Mouse (Mus musculus): Measurements from ENCODE around the gene Cd96. TPM values are rescaled to one million over a fixed set of nuclear protein-coding genes. Genes with fewer than 3 reads are reported as not detected.

Cd96 gene
- polyA plus RNA-seq, 1 experiment from 2014 or later: 0.11 TPM

DNA sequence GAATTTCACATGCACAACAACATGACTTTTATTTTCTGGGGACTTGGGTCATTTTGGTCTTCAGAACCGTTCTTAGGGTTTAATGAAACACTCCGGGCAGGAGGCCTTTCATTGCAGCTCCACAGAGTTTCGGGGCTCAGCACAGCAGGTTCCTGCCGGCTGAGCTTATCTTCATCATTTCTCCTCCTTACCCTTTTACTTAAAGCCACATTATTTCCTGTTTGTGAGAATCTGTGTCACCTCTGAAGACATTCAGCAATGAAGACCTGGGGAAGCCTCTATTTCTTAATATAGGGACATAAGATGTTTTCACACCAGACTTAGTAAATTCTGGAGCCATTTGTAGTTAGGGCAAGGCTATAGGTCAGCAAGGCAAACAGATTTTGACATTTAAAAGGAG lies 12.6 kb downstream of the Cd96 start:
- no peak overlapping the region for H3K9ac ChIP-seq
- no peak overlapping the region for H3K4me2 ChIP-seq
- H3K4me1 ChIP-seq (replicated peaks): no peaks in the 10 kb centered on the region
- H3K9me3 ChIP-seq: no peaks in the 10 kb centered on the region
- no peak for ATAC-seq (ENCODE audit: low read depth)
- 75% methylated on average over 4 of the region's 4 CpGs for WGBS
- H3K4me3 ChIP-seq: no peak overlapping the region
- no peaks in the 10 kb centered on the region for H3K36me3 ChIP-seq
- no peaks in the 10 kb centered on the region for H3K27me3 ChIP-seq
- H3K27ac ChIP-seq (replicated peaks): no peak overlapping the region

DNA sequence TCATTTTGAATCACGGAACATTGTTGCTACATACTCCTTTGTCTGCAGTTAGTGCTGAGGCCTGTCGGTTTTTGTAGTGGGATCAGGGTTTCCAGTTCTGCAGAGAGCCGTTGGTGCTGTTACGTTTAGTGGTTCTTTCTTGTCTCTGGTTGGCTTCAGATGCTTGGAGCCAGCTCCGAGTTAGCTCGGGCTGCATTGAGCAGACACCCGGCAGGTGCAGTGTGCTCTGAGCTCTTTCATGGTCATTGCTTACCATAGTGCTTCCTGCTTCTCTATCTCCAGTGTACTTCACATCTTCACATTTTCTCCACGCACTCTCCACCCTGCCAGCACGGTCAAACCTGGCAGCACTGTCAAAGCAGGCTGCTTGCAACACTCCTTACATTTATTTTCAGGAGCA lies 15.6 kb downstream of the Cd96 start:
- 87% methylated on average over 9 of the region's 9 CpGs for WGBS
- Histone ChIP-seq H3K9ac (no peak overlapping the region), H3K4me1 (replicated peaks) (no peaks in the 10 kb centered on the region)

DNA sequence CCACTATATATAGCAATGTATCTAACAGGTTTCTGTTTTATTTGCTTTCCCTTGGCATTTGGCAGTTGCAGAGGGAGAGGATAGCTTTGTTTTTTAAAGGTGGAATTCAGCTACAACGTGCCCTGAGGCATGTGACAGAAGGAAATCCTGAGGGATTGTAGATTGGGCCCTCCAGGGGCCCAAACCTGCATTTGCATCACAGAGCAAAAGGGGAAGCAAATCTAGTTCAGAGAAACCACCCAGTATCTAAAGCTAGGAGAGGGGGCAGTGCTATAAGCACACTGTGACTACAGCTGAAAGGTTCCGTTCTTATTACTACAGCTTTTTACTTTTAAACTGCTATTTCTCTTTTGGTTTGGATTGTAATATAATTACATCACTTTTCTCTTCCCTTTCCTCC lies 18.3 kb downstream of the Cd96 start:
- Histone ChIP-seq H3K9me3 (no peaks in the 10 kb centered on the region), H3K27ac (replicated peaks) (no peak overlapping the region), H3K36me3 (no peaks in the 10 kb centered on the region), H3K4me1 (replicated peaks) (peaks cover 7% of the 10 kb centered on the region; the same call in 1 of the 2 replicates), H3K9ac (no peak overlapping the region), H3K27me3 (no peaks in the 10 kb centered on the region), H3K4me3 (no peak overlapping the region), H3K4me2 (no peak overlapping the region)
- ATAC-seq (ENCODE audit: low read depth): no peak
- 39% methylated on average over 2 of the region's 2 CpGs for WGBS

More for the DNA sequence above, 15.6 kb downstream of the Cd96 start:
- no peak for ATAC-seq (ENCODE audit: low read depth)
- no peaks in the 10 kb centered on the region for H3K36me3 ChIP-seq
- no peaks in the 10 kb centered on the region for H3K9me3 ChIP-seq
- no peak overlapping the region for H3K27ac ChIP-seq (replicated peaks)
- no peaks in the 10 kb centered on the region for H3K27me3 ChIP-seq
- no peak overlapping the region for H3K4me3 ChIP-seq
- H3K4me2 ChIP-seq: no peak overlapping the region

DNA sequence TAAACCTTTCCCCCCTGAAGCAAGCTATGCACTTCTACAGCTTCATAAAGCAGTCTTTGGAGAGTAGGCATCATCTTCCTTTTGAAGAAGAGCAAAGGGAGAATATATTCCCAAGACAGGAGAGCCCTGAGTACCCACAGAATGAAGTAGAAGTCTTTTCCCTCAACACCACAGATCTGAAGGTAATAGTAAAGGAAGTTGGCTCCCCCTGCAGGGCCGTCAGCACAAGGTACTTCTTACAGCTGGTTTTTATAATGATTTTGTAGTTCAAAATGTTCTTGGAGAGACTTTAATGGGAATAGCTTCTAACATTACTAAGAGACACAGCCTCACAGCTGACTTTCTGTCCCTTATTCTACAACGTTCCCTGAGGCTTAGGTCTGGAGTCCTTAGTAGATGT lies 19.8 kb downstream of the Cd96 start:
- Histone ChIP-seq H3K4me3 (no peak overlapping the region), H3K9ac (no peak overlapping the region), H3K36me3 (no peaks in the 10 kb centered on the region), H3K4me2 (no peak overlapping the region), H3K27ac (replicated peaks) (no peak overlapping the region), H3K9me3 (no peaks in the 10 kb centered on the region), H3K4me1 (replicated peaks) (peaks cover 7% of the 10 kb centered on the region; the same call in 1 of the 2 replicates), H3K27me3 (no peaks in the 10 kb centered on the region)
- WGBS: 68% methylated on average over 2 of the region's 2 CpGs
- no peak for ATAC-seq (ENCODE audit: low read depth)

DNA sequence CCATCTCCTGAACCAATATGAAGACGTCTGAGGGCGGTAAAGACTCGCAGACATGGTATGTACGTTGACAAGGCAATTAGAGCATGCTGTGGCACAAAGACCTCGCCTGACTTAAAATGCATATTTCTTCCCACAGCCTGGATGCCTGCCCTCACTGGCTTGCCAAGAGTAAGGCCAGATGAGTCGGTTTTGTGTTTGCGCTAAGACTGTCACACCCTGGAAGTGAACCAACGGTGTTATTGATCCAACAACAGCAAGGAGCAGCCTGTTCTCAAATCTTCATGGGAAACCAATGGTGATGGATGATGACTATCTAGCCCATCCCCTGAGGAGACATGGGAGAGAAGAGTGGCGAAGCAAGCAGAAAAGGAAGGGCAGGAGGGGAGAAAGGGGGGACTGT lies 22.6 kb downstream of the Cd96 start:
- no peak for ATAC-seq (ENCODE audit: low read depth)

DNA sequence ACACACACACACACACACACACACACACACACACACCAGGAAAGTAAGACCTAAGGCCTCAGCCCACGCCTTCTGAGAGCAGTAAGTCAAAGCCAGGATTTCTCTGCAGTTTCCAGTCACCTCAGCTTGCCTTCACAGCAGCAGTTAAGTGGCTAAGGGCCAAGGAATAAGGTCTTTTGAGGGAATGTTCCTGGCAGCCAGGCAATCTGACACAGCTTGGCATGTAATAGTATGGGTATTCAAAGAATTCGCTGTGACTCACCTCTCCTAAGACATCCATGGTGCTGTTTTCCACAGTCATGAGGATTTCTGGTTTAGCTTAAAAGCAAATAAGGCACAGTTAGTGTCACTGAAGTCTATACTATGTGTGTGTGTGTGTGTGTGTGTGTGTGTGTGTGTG lies 25.6 kb downstream of the Cd96 start:
- Histone ChIP-seq H3K4me3 (no peak overlapping the region), H3K27me3 (no peaks in the 10 kb centered on the region), H3K36me3 (no peaks in the 10 kb centered on the region), H3K9ac (no peak overlapping the region), H3K4me2 (no peak overlapping the region), H3K9me3 (no peaks in the 10 kb centered on the region), H3K4me1 (replicated peaks) (peaks cover 7% of the 10 kb centered on the region; the same call in 1 of the 2 replicates), H3K27ac (replicated peaks) (no peak overlapping the region)
- WGBS: 88% methylated on average over 2 of the region's 2 CpGs
- no peak for ATAC-seq (ENCODE audit: low read depth)

More for the DNA sequence above, 22.6 kb downstream of the Cd96 start:
- Histone ChIP-seq H3K27ac (replicated peaks) (no peak overlapping the region), H3K4me1 (replicated peaks) (peaks cover 7% of the 10 kb centered on the region; the same call in 1 of the 2 replicates), H3K4me3 (no peak overlapping the region), H3K4me2 (no peak overlapping the region), H3K9ac (no peak overlapping the region), H3K9me3 (no peaks in the 10 kb centered on the region), H3K36me3 (no peaks in the 10 kb centered on the region), H3K27me3 (no peaks in the 10 kb centered on the region)
- WGBS: 68% methylated on average over 9 of the region's 9 CpGs

DNA sequence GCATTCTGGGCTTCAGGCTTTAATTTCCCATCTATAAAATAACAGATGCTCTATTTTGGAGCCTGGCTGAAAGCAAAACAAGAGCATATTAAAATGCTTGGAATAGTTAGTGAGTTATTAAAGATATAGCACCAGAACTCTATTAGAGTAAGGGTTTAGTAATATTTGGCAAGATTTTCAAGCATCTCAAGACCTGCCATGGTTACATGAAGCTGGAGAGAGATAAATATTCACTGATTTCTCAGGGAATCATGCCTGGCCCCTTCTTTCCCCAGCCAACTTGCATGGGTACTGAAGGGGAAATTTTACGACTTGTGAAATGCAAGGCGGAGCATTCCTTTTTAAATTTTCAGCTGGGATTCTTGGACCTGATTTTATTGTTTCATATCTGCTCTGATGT lies 27.1 kb downstream of the Cd96 start:
- no peak for ATAC-seq (ENCODE audit: low read depth)
- WGBS: 84% methylated on average over 2 of the region's 2 CpGs
- H3K4me2 ChIP-seq: no peak overlapping the region

DNA sequence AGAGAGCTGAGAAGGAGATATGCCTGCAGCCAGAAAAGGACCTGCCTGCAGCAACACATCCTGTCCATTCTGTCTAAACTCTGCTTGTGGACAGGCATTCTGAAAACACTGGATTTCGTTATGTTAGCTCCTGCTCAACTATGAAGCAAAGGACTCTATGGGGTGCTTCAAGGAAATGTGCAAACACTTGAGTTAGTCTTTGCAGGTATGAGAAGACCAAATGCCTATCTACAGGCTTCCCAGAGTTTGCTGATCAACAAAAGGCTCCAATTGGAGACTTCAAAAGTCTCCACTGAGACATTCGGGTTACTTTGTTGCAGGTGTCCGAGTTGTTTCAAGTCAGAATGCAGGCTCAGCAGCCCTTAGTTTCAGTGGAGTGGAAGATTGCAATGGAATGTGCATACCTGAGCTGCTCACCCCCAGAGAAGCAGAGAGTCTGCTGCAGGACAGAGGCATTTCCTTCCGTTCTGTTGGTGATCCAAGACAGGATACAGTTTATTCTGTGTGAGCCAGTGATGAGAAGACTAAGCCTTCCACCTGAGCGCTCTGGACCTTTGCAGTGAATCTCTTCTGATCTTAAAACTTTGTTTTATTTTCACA lies 33.1 kb downstream of the Cd96 start:
- H3K4me3 ChIP-seq: no peak overlapping the region
- H3K36me3 ChIP-seq: no peaks in the 10 kb centered on the region
- H3K4me1 ChIP-seq (replicated peaks): no peaks in the 10 kb centered on the region
- H3K27me3 ChIP-seq: no peaks in the 10 kb centered on the region
- H3K9ac ChIP-seq: no peak overlapping the region
- WGBS: 87% methylated on average over 5 of the region's 5 CpGs
- no peak overlapping the region for H3K4me2 ChIP-seq
- no peak overlapping the region for H3K27ac ChIP-seq (replicated peaks)
- H3K9me3 ChIP-seq: no peaks in the 10 kb centered on the region
- ATAC-seq (ENCODE audit: low read depth): no peak

More for the DNA sequence above, 27.1 kb downstream of the Cd96 start:
- H3K4me1 ChIP-seq (replicated peaks): no peaks in the 10 kb centered on the region
- H3K4me3 ChIP-seq: no peak overlapping the region
- H3K27me3 ChIP-seq: no peaks in the 10 kb centered on the region
- no peaks in the 10 kb centered on the region for H3K36me3 ChIP-seq
- no peaks in the 10 kb centered on the region for H3K9me3 ChIP-seq
- no peak overlapping the region for H3K9ac ChIP-seq
- H3K27ac ChIP-seq (replicated peaks): no peak overlapping the region

DNA sequence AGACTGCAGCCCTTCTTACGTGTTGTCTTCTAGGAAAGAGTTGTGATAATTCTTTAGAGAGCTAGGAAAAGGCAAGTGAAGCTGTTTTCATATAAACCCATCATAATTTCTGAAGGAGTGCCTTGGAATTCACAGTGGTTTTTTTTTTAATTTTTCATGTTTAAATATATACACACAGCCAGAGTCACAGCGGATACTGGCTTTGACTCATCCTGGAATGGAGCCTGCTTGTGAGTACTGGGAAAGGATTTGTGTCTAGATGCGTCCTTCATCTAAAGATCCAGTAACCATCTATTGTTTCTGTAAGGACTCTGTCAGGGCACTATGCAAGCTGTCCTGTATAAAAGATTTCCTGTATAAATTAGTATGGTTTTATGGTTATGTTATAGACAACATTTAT lies 52.1 kb downstream of the Cd96 start:
- Histone ChIP-seq H3K9ac (no peak overlapping the region), H3K4me3 (no peak overlapping the region), H3K27me3 (no peaks in the 10 kb centered on the region), H3K27ac (replicated peaks) (no peak overlapping the region), H3K4me1 (replicated peaks) (no peaks in the 10 kb centered on the region), H3K36me3 (no peaks in the 10 kb centered on the region), H3K9me3 (no peaks in the 10 kb centered on the region), H3K4me2 (no peak overlapping the region)
- ATAC-seq (ENCODE audit: low read depth): no peak
- WGBS: 81% methylated on average over 3 of the region's 3 CpGs

DNA sequence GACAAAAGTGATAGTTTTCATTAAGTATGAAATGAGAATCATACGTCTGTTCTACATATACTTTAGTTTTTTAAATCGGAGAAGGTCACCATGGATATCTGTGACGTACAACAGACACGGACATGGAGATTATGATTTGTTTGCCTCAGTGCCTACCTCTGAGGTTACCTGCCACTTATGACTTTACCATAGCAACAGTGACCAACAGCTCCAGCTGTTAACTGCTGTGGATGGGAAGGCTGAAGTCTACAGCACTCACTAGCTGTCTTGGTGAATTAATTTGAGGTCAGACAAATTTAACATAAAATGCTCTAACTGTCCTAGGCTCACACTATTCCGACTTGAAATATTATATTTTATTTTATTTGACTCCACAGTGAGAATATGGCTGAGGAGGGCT lies 56.8 kb downstream of the Cd96 start:
- Histone ChIP-seq H3K4me2 (no peak overlapping the region), H3K27me3 (no peaks in the 10 kb centered on the region), H3K4me1 (replicated peaks) (no peaks in the 10 kb centered on the region), H3K9me3 (no peaks in the 10 kb centered on the region), H3K36me3 (no peaks in the 10 kb centered on the region), H3K4me3 (no peak overlapping the region), H3K9ac (no peak overlapping the region), H3K27ac (replicated peaks) (no peak overlapping the region)
- WGBS: 89% methylated on average over 5 of the region's 5 CpGs
- ATAC-seq (ENCODE audit: low read depth): no peak

DNA sequence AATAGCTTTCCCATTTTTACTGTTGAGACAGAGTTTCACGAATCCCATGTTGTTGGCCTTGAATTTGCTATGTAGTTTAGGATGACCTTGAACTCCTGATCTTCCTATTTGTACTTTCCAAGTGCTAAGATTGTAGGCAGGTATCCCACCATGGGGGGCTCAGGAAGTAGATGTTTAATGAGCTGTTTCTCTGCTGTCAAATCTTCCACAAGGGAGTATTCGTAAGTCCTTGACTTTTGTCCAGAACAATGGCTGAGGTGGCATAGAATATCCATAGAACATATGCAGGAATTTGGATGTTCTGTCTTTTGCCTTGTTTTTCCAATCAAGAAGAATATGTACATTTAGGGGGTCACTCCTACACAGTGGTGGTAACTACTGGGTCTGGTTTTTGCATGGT lies 73.1 kb downstream of the Cd96 start:
- no peak overlapping the region for H3K4me3 ChIP-seq
- no peaks in the 10 kb centered on the region for H3K36me3 ChIP-seq
- H3K27ac ChIP-seq (replicated peaks): no peak overlapping the region
- H3K9me3 ChIP-seq: no peaks in the 10 kb centered on the region
- no peak overlapping the region for H3K4me2 ChIP-seq
- no peak for ATAC-seq (ENCODE audit: low read depth)
- no peaks in the 10 kb centered on the region for H3K4me1 ChIP-seq (replicated peaks)
- H3K27me3 ChIP-seq: no peaks in the 10 kb centered on the region
- H3K9ac ChIP-seq: no peak overlapping the region
- 88% methylated on average over 2 of the region's 2 CpGs for WGBS

DNA sequence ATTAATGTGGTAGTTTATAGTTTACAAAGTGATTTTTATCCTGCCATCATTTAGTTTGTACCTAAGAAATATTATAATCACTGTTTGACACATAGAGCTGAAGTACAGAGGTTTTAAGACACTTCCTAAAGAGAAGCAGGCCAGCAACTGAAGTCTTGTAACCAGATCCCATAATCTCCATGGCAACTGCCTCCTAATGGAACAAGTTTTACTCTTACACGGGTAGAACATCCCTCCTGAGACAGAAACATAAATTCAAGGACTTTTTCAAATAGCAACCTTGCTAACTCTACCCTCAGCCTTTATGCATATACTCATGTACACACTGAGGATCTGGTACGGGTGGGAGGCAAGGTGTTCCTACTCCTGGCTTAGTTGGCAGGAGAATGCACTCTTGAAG lies 83.8 kb downstream of the Cd96 start:
- no peak overlapping the region for H3K27ac ChIP-seq (replicated peaks)
- 47% methylated on average over 2 of the region's 2 CpGs for WGBS
- H3K27me3 ChIP-seq: no peaks in the 10 kb centered on the region
- H3K4me2 ChIP-seq: no peak overlapping the region
- H3K36me3 ChIP-seq: no peaks in the 10 kb centered on the region
- no peaks in the 10 kb centered on the region for H3K9me3 ChIP-seq
- no peak overlapping the region for H3K9ac ChIP-seq
- H3K4me1 ChIP-seq (replicated peaks): no peaks in the 10 kb centered on the region
- H3K4me3 ChIP-seq: no peak overlapping the region
- ATAC-seq (ENCODE audit: low read depth): no peak

DNA sequence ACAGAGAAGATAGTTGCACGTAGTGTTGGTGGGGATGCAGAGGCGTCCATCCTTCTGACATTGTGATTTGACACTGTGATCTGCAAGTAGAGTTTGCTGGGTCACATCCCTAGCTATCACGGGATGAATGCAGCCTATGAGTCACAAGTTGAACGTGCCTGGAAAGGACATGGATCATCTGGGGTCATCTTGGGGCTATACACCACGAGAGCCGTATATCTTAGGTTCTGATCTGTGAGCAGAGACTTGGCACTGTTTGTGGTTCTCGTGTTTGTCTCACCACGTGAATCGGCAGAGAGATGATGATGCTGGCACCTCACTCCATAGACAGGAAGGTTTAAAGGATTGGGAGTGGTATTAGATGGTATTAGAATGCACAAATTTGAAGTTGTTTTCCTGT lies 86.2 kb downstream of the Cd96 start:
- no peak overlapping the region for H3K4me2 ChIP-seq
- H3K9ac ChIP-seq: no peak overlapping the region
- H3K27me3 ChIP-seq: no peaks in the 10 kb centered on the region
- H3K4me3 ChIP-seq: no peak overlapping the region
- H3K36me3 ChIP-seq: no peaks in the 10 kb centered on the region
- no peaks in the 10 kb centered on the region for H3K4me1 ChIP-seq (replicated peaks)
- no peak for ATAC-seq (ENCODE audit: low read depth)
- WGBS: 77% methylated on average over 9 of the region's 9 CpGs
- no peak overlapping the region for H3K27ac ChIP-seq (replicated peaks)
- no peaks in the 10 kb centered on the region for H3K9me3 ChIP-seq
